Mouse (Mus musculus): ENCODE measurements around the gene Acads.
"Not testable (repeated sequence)": the region's sequence is repeated elsewhere in the genome, so short reads cannot be mapped to it uniquely, and the experiment has no call there.

Gene Acads

DNA sequence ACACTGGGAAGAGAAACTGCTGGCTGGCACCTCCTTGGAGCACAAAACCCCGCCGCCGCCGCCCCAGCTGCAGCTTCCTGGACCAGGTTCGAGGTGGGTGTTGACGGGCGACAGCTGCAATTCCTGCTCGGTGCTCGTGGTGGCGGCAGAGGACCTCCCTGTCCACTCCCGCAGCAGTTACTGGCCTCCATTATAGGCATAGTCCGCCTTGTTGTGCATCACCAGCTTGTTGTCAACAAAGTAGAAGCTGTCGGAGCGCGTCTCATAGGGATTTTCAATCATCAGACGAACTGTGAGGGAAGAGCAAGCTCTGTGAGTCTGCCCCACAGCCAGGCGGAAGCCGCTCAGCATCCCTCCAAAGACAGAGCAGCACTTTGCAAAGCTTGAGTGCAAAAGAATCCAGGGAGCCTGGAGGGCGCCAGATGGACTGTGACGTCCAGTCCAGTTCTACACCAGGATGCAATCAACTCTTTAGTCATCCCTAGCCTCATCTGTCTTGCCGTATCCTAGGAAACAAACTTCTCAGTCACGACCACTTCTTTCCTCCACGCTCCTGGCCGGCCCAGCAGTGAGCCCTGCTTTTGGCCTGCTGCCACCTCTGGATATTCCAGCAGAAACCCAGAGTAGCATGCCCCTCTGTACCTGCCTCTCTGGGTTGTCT is 6.2 kb upstream of the Acads start:
- peak; percentile 85 for DNase-seq (ENCODE audit: low read depth, low spot score)

DNA sequence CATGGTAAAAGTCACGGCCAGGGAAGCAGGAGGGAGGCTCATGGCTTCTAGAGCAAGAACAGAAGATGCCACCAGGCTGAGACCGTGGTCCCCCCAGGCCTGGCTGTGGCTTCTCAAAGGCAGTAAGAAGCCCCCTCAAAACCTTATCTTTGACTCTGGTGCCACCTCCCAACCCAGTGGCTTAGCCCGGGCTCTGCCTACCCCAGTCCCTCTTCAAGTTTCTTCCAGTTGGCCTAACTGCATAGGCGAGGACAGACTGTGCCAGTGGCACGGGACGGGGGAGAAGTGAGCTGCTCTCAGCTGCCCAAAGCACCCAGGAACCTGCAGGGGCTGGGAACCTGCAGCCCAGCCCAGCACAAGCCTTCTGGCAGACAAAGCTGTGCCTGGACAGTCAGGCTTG is 5.5 kb upstream of the Acads start:
- no peak for DNase-seq (ENCODE audit: low read depth, low spot score)

DNA sequence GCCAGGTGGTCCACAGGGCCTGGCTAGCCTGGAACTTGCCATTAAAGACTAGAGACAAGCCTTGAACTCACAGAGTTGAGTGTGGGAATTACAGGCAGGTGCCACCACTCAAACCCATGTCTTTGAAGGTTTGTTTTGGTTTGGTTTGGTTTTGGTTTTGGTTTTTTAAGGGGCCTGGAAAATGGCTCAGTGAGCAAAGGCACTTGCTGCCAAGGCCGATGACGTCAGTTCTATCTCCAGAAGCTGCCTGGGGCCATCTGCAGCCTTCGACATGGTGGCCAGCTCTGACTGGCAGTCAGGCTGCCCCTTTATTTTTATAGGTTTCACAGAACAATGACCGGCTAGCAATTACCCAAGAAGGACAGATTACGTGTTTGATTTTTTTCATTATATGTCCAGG is 1.8 kb upstream of the Acads start:
- no peak for DNase-seq (ENCODE audit: low read depth, low spot score)

DNA sequence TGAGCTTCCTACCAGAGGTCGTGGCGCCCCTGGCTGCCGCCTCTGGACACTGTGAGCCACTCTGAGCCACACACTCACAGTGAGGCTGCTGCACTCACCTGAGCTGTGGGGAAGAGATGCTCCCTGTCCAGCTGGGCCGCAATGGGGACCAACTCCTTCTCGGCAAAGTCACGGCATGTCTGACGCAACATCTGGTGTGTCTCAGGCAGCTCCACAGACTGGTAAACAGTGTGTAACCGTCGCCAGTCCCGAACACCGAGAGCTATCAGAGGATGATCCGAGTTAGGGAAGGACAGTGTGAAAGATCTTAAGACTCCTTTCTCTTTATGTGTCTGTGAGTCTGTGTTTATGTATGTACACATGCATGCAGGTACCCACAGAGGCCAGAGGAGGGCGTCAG is 1.7 kb downstream of the Acads start:
- no peak for DNase-seq (ENCODE audit: low read depth, low spot score)

DNA sequence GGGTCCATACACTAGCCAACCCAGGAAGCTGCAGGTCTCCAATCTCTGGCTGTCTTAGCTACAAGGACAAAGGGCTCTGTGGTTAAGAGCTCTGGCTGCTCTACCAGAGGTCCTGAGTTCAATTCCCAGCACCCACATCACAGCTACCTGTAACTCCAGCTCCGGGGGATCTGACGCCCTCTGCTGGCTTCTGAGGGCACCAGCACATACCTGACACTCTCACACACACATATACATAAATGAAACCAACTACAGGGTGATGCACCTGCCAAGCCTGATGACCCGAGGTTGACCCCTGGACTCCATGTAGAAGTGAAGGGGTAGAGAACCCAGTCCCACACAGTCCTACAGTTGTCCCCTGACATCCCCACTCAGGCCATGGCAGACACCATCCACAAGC is 2.7 kb downstream of the Acads start:
- no peak for DNase-seq (ENCODE audit: low read depth, low spot score)

DNA sequence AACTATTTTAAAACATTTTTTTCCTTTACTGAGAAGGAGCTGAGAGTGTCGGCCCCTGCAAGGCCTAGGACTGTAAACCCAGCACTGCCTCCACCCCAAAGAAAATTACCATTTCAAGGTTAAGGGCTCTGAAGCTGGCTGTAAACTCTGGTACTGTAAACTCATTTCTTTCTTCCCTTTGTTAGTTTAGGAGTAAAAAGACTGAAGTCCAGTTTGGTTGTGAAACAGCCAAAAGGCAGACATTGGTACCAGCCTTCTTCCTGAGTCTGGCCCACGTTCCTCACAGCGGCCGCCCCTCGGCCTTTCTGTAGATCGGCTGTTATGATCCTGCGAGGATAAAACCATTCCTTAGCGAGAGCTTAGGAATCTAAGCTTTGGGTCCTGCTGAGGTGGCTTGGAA is 4.6 kb downstream of the Acads start:
- no peak for DNase-seq (ENCODE audit: low read depth, low spot score)

DNA sequence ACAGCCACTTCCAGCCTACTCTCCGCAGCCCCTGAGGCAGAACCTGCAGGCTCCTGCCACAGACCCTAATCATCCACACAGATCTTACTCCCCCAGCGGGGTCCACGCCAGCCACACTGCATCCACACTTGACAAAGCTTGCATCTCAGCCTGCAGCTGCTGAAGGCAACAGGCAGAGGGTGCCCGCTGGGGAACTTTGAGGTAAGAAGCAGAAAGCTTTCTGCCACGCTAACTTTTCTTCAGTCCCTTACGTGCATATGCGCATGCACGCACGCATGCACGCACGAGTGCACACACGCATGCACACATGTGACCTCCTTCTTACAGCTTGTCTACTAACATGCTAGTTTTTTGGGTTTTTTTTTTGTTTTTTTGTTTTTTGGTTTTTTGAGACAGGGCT is 5.9 kb downstream of the Acads start:
- DNase-seq (ENCODE audit: low read depth, low spot score): no peak

DNA sequence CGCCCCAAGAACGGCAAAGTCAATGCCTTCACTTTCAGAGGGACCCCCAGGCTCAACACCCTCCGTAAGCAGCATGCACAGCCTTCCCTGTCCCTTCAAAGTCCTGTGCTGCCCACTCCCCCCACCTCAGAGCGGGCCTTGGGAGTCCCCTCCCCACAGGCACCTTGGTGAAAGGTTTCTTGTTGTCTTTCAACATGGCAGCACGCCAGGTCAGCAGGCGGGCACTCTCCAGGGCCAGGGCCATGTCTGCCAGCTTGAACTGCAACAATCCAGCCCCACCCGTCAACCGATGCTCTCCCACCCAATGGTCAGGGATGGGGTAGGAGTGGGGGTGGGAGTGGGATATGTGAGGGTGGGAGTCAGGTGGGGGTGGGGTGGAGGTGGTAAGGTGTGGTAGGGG is 8.0 kb downstream of the Acads start:
- no peak for DNase-seq (ENCODE audit: low read depth, low spot score)

DNA sequence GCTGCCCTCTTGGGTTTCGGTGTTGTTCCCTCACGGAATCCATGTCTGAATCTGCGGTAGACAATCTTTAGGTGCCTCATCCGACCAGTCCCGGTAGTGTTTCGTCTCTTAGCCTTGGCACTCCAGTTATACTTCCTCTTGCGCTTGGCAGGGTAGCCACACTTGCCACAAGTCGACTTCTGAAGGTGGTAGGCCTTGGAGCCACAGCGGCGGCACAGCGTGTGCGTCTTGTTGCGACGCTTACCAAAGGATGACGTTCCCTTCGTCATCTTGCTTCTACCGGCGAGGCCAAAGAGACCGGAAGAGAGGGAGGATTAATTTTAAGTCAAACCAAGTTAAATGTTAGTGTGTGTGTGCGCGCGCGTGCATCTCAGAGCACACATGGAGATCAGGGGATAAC is 15.9 kb downstream of the Acads start:
- DNase-seq (ENCODE audit: low read depth, low spot score): not testable (repeated sequence)

DNA sequence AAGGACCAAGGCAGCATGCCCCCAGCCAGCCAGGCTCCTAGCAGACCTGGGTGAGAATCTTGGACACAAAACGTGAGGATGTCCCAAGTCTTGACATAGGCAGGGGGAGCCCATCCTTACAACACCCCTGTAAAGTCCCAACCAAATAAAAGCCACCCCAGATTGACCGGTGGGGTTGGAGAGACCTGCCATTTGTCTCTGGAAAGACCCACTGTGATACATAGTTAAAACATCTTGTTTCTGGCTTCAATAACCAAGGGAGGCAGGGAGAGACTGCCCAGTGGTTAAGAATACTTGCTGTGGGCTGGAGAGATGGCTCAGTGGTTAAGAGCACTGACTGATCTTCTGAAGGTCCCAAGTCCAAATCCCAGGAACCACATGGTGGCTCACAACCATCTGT is 16.9 kb downstream of the Acads start:
- DNase-seq (ENCODE audit: low read depth, low spot score): no peak

DNA sequence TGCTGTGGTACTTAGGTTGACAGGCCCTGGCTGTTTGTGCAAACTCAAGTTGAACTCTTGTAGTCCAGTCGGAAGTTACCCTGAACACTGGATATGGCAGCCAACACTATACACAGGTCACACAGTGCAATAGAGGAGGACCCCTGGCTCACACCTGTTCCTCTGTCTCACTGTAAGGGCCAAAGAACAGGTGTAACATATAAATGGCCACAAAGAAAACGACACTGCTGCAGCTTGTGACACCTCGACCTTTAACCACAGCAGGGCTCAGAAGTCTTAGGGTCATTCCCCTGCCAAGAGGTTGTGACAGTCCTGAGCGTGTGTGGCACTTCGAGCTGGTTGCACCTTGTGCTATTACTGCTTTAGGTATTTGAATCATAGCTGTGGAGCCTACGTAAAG is 18.7 kb downstream of the Acads start:
- DNase-seq (ENCODE audit: low read depth, low spot score): no peak

DNA sequence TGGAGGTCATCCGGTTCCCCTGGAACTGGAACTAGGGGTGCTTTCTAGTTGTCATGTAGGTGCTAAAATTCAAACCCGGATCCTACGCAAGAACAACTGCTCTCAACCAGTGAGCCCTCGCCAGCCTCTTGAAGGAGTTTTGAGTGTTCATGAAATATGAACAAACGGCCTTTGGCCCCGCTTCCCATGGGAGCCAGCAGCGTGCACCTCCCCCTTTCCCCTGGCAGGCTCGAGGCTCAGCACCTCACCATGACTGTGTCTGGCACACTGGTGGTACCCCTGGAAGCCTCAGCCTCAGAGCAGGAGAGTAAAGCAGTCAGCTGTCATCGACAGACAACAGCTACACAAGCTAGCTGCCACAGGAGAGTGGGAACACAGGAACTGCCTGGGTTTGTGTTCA is 19.2 kb downstream of the Acads start:
- DNase-seq (ENCODE audit: low read depth, low spot score): no peak

DNA sequence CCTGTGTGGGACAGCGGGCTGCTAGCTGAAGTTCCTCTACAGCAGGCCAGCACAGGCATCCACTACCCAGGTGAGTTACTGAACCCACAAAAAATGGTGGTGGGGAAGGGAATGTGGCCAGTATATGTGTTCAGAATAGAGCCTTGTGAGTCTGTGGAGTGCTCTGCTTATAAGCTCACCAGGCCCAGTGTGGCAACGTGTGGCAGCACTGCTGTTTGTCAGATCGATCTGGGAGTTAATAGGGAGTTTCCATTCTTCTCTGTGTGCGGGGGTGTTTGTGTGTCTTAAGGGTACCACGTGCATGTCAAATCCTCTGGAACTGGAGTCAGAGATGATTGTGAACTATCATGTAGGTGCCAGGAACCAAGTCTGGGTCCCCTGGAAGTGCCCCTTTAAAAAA is 19.6 kb downstream of the Acads start:
- no peak for DNase-seq (ENCODE audit: low read depth, low spot score)

DNA sequence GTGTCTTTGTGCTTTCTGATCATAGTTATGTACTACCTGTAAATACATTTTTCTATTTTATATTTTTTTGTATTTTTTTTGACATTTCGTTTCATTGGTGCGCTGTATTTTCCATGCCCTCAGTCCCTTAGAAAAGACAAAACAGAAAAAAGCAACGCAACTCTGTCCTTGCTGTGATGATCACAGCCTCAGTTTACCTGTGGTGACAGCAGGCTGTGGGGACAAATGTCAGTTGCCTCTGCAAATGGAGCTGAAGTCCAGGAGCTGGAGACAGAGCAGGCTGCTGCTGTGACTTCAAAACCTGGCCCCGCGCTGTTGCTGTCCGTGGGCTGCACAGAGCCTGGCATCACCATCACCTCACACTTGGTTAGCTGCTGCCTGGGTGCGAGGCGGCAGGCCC is 21.0 kb downstream of the Acads start, which contains the start of gene Gm10401:
TSS of gene Gm10401 (minus strand) at position 101 of the 400 bp plus-strand sequence.
- no peak for DNase-seq (ENCODE audit: low read depth, low spot score)

DNA sequence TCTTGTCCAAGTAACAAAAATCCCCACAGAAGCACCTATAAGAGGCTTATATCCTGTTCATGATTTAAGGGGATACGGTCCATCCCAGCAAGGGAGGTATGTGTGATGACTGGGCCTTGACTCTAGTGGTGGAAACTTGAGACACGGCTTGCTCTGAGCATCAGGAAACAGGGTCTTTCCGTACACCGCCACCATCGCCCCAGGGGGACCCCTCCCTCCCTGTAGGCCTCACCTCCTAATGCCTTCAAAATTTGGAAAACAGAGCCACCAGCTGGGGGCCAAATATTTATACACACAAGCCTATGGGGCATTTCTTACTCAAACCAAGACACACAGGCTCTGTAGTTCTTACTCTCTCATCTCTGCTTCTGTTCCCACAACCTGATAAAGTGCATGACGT is 27.4 kb downstream of the Acads start:
- DNase-seq (ENCODE audit: low read depth, low spot score): peak; percentile 38

DNA sequence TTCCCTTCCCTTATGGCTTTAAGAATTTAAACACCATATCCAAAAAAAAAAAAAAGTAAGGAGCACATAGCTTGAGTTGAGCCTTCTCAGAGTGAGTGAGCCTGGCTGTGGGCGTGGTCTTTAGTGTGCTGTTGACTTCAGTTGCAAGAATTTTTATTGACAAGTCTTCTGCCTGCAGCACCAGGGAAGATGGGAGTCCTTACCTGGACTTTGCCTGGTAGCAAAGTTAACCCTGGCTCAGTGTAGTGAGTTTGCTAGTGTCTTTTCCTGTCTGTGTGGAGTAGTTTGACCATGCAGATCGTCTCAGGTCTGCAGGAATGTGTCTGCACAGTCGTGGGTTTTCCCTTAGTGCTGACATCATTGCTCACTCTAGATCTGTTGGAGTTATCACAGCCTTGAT is 28.1 kb downstream of the Acads start:
- no peak for DNase-seq (ENCODE audit: low read depth, low spot score)

DNA sequence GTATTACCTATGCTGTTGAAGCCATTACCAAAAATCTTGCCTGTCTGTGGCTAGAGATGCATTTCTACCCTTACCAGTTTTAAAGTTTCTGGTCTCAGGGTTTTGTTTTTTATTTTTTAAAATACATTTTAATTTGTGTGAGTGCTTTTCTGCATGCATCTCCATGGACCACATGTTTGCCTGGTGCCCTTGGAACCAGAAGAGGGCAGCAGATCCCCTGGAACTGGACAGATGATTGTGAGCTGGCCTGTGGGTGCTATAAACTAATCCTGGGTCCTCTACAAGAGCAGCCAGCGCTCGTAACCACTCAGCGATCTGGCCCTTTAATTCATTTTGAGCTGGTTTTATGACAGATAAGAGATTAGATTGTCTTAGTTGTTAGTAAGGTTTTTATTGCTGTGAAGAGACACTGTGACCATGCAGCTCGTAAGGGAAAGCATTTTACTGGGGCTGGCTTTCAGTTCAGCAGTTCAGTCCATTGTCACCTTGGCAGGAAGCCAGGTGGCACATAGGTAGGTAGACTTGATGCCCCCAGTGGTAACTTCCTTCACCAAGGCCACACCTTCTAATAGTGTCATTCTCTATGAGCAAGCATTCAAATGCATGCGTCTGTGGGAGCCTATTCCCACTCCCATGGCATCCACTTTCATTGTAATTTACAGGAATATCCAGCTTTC is 29.4 kb downstream of the Acads start:
- no peak for DNase-seq (ENCODE audit: low read depth, low spot score)

DNA sequence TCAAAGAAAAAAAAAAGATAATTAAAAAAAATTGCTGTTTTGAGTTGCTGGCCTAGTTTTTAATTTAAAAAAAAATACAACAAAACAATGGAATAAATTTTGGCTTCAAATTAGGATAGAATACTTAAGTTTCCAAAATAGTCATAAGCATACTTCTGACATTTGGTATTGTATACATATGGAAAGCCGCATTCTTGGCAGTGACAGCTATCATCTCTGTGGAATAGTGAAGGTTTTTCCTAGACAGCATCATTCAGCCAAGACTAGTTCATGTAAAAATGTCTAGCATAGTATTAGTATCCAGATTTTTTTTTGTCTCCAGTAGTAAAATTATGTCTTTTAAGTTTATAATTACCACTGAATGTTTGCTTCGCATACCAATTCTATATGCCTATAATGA is 33.5 kb downstream of the Acads start:
- no peak for DNase-seq (ENCODE audit: low read depth, low spot score)

DNA sequence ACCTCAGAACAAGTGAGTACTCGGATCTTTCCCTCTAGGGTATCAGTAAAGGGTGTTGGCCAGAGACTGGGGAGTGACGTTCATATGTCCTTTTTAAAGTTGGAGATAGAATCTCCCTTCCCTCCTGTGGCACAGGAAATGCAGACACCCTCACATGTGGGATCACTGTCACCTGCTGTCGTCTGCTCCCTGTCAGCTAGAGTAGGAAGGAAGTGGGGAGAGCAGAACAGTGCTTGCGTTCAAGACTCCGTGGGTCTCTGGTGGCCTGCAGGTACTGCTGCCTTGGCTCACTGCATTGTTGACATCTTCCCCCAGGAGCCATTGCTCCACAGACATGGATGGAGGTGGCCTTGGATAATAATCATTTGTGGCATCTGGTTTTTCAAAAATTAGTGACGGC is 35.7 kb downstream of the Acads start:
- DNase-seq (ENCODE audit: low read depth, low spot score): peak; percentile 33

DNA sequence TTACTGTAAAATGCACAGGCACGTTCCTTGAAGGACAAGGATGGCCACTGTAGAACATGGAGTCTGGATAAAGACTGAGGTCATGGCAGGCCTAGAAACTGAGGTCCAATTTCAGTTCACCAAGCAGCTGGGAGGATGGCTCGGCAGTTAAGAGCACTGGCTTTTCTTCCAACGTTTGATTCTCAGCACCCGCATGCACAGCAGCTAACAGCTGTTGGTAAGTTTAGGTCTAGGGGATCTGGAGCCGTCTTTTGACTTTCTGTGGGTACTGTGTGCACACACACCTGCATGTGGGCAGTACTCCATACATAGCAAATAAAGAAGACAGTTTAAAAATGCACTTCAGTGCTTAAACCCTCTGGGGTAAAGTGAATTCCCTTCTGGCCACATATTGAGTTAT is 37.5 kb downstream of the Acads start:
- no peak for DNase-seq (ENCODE audit: low read depth, low spot score)

DNA sequence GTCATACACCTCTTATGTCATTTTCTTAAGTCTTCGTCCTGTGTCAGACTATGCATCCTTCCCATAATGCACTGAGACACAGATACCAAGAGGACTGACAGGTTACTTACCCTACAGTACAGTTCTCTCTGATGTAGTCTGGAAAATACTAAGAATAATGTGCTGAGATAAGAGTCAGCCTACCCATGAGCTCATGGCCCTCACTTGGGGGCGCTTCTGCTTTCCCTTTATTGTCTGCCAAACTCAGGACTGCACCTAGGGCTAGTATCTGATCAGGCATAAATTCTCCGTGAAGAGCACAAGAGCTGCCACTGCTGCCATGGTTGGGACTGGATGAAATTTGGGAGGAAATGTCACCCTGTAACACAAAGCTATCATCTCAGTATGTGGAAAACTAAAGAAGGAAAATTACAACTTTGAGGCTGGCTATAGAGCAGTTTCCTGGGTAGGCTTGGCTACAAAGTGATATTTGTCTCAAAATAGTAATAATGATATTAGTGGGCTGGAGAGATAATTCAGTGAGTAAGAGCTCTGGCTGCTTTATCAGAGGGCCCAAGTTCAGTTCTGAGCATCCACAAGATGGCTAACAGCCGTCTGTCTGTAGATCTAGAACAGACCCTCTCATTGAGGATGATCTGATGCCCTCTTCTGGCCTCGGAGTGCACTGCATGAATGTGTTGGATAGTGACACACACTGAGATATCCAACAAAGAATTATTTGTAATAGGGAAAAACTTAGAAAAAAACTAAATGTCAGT is 42.8 kb downstream of the Acads start:
- DNase-seq (ENCODE audit: low read depth, low spot score): peak; percentile 64

DNA sequence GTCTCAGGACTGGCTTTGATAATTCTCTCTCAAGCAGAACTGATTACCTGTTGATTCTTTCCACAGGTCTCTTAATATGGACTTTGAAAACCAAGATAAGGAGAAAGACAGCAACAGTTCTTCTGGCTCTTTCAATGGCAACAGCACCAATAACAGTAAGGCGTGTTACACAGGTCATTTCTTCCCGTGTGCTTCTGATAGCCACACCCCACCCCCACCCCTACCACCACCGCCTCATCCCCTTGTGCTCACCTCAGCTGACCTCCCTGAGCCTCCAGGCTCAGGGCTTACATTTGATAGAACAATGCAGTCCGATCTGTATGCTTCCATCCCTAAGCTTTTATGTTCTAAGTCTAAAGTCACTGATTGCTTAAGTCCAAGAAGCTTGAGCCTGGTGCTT is 44.4 kb downstream of the Acads start:
- no peak for DNase-seq (ENCODE audit: low read depth, low spot score)

DNA sequence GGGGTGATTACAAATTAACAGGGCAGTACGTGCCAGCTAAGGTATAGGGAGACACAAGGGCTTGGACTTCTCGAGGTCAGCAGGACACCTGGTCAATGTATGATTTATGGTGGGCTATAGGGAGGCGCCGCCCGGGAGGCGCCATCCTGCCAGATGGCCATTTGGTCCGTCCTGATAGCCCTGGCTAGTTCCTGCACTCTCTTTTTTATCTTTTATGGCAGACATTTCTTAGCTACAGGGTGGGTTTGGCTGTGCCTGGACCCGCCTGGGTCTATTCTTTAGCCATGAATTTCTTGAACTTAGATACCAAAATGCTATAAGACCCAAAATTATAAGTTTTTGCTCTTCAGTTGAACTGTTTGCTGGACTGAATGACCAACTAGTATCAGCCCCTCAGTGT is 45.8 kb downstream of the Acads start:
- DNase-seq (ENCODE audit: low read depth, low spot score): not testable (repeated sequence)

Data from CD4-positive helper T cell, adult 2 months (primary cell).